Mouse (Mus musculus) embryo, embryonic 10 days (tissue): Measurements from ENCODE around the gene Arhgap19.

Experiments
- DNase-seq: peaks from one replicate; pipeline ENCODE4 v3.0.0-alpha.2; 2015; ENCODE audit warnings: low spot score

Arhgap19 gene

DNA sequence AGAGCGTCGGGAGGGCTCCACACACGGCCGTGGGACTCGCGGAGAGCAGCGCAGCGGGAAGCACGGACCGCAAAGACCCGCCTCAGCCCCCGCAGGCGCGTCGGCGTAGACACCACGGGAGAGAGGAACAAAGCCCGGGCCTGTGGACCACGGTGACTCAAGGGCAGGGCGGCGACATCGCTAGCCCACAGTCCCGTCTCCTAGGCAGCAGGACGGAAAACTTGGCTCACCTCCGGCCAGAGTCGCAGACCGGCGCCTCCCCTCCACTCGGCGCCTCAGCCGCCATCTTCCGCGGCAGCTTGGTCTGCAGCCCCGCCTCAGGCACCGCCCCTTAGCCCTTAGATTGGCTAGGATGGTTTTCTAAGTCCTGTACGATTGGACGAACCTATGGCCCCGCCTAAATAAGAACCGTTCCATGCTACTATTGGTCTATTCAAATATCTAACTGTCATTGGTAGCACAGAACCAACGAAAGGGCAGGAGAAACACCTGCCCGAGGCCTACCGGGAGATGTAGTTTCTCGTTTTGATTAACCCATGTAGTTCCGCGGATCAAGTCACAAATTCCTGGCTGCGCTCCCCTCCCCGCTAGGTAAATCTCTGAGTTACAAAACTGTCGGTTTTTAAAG, at the start of gene Arhgap19:
Gene Arhgap19 (minus strand): TSS at position 306 of the 628 bp plus-strand sequence.
- DNase-seq: peak; percentile 98

DNA sequence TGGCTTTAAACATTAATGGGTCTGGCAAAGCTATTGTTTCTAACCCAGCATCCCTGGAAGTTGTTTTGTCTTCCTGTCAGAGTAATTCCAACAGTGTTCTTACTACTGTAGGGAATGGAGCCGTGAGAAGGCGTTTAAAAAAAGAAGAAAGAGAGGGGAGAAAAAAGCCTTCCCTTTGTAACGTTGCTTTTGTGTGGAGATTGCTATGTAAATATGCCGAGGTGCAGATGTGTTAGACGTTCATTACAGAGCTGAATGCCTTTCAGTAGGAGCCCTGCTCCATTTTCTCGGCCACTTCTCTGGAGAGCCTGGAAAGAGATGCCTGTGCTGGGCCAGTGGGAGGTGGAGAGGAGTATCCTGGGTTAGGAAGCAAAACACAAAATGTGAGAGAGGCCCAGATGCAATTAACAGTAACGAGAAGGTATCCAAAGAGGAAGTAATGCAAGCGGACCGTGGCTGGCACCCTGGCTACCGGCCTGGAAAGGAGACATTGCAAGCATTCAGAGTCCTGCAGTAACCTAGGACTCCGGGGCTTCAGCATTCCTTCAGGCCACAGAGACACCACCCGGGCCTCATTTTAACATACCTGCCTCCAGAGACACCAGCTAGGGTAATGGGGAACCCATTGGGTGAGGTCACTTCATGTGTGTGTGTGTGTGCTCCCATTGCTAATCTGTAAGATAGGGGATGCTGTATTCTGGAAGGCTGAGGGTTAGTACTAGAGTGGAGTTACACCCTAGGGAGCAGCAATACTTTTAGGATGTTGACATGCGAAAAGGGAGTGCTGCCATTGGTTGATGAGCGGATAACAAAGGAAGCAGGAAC, 49.1 kb upstream of the Arhgap19 start:
- DNase-seq: peak; percentile 22

DNA sequence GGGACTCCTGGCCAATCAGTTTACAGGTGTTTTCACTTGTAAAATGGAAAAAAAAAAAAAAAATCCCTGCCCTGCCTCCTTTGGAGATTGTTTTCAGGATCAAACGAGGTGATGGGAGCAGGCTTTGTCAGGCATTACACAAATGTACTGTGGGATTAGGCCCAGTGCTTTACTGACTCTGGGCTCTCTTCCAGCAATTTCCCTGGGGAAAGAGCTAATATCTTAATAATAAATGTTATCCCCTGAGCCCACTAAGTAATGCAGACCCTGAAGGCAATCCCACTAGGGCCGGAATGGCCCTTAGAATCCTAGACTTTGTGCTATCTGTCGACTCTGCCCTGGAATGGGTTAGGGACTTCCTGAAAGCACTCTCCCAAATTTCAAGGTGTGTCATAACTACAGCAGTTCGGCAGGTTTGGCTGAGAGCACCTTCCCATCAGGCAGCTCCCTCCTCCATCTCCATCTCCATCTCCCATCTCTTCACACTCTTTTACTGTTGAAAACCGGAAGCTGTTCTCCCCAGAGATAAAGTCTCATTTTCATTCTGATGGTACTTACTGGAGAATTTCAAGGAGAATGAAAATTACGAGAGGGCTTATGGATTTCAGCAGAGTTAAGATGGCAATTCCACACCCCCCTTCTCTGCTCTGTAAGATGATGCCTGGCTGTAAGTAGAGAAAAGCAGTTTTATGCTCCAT, 48.3 kb upstream of the Arhgap19 start:
- no peak for DNase-seq

DNA sequence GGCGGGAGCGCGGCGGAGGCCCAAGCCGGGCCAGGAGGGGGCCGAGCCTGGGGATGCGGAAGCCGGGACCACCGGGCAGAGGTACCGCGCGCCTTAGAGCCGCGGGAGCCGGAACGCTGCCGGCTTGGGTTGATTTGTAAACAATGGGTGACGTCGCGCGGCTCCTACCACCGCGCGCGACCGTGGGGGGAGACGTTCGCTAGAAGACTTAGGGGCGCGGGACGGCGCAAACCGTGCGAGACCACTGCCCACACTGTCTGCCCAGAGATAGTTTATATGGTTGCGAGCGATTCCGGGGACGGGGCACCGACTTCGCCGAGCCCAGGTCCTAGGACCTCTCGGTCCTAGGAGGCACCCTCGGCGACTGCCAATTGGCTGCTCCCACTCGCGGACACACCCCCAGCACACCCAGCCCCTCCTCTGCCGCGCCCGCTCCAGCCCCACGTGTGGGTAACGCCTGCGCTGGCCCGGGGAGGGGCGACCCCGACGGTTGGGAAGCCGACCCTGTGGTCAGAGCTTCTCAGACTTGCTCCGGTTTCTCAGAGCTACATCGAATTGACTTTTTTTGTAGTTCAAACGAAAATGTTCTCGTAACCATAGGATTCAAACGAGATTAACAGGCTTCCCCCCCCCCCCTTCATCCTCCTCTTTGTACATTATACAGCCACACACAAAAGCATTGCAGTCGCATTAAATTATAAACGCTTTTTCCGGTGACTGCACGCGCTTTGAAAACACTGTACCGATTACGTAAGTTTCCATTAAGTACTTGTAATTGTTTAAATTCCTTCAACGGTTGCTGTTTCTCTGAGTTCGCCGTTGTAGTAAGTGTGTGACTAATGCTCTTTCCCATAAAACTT, 46.4 kb upstream of the Arhgap19 start, which contains the start of gene Frat2:
Gene Frat2 (minus strand): TSS at position 141 of the 860 bp plus-strand sequence.
- DNase-seq: peak; percentile 94

DNA sequence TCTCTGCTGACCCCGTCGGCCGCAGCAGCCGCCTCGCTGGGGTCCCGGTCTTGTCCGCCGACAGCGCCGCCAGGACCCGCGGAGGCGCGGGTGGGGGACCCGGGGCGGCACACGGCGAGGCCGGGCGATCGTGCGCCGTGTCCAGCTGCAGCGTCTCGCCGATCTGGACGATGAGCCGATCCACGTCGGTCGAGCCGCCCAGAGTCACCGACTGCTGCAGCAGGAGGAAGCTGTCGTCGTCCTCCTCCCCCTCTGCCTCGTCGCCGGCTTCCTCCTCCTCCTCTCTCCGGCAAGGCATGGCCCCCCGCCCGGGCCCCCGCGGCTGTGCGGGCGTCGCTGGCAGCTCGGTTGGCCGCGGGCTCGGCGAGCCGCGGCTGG, 45.8 kb upstream of the Arhgap19 start:
- peak; percentile 74 for DNase-seq

DNA sequence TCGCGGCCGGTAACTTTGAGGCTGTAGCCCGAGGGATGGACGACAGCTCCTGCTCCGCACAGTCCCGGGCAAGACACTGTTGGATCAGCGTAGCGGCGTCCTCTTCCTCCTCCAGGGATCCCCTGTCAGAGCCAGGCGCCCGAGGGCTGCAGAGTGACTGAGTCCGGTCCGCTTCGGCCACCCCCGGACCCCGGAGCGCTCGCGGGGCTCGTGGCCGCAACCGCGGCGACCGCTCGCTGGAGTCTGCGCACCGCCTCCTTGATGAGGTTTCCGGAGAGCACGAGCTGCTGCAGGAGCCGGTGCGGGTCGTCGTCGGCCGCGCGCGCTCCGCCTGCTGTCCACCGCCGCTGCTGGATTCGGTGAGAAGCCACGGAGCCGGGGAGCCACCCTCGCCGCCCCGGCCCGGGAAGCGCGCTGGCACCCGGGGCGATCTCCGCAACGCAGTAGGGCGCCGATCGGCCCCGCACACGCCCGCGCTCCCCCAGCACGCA, 45.3 kb upstream of the Arhgap19 start:
- DNase-seq: peak; percentile 60

DNA sequence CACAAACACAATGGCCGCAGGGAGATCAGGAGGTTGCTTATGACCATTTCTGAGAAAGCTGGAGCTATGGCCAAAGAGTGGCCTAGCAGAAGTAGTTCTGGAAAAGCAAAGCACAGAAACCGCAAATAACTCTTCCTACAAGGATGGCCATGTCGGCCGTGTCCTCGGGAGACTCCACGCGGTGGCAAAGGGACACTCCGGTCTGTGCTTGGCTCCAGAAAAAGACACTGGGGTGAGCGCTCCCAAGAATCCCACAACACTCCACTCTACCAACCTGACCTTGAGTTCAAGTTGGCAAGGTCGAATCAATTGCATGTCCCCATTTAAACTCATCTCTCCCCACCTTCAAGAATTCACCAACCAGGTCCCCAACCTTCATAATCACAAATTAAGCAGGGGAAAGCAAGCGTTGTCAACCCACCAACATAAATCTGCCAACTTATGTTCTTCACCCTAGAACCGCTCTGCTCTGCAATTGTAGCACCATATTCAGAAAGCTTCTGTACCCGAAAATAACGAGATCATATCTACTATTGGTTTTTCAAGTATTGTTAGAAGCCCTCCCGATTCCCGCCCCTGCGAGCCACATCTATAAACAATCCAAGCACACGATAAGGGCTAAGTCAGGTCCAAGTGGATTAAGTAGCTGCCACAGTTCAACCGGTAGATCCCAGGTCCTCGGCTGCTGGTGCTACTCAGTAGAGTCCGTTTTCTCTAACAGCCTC, 44.7 kb upstream of the Arhgap19 start:
- peak; percentile 50 for DNase-seq

DNA sequence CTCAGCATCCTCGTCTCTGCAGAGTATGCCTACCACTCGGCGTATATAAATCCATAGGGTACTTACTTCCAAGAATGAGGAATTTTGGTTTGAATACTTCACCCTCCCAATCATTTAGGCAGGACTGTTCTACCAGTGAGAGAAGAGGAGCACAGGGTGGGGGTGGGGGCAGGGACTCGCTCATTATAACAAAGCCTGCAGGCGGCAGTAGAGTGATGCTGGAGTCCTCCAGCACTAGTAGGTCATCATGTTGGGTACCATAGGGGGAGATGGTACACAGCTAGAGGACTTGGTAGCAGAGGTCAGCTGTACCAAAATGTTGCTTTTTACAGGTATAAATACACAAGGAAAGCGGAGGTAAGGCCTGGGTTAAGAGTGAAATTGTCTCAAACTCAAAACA, 42.5 kb upstream of the Arhgap19 start:
- no peak for DNase-seq

DNA sequence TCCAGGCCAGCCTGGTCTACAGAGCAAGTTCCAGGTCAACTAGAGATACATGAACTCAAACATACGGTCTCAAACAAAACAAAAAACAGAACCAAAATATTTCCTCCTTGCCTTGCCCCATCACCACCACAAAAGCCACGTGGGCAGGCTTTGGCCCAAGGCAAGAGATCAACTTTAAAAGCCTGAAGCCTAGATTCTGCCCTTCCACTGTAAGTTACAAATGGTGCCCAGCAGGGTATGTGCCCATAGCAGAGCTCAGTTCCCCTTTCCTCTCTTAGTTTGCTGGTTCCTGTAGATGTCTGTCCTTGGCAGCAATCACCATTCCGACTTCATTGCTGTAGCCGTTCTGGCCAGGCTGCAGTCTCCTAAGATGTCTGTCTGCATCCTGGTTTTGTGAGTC, 40.9 kb upstream of the Arhgap19 start:
- no peak for DNase-seq

DNA sequence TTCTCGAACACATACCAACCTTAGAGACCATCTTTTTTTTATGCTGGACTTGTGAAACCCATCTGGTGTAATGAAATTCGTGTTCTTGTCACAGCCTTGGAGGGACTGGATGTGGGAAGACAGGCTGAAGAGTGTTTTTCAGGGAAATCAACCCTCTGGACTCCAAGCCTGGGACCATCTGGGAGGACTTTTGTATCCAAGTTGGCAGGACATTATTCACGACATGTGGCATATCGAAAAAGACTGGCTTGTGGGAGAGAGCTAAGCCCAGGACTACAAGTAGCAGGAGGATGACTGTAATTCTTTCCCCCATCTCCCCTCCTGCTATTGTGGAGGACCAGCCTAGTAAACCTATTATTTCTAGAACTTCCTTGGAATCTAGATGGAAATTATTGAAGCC, 40.3 kb upstream of the Arhgap19 start:
- no peak for DNase-seq

DNA sequence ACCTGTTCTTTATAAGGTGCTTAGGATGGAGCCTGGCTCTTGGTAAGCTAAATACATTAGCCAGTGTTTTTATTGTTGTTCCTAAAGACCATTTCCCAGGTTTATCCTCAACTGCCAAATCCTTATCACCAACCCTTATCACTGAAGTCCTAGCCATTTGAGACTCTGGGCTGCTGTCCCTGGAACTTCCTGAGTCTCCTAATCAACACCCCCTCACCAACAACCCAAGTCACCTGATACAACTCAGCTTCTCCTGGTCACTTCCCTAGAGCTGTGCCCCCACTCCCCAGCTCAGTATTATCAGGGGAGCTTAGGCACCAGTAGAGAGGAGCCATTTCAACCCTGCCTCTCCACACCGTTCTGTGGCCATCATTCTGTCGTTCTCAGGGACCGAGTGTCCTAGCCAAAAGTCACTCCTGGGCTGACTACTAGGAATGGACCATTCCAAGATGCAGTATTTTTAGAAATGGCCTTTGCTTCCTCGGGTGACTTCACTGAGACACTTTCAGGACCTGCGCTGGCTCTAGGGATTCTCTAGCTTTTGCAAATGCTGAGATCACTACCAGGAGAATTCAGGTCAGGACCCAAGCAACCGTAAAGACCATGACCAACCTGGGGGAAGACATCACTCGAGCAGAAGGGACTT, 39.4 kb upstream of the Arhgap19 start:
- DNase-seq: no peak

DNA sequence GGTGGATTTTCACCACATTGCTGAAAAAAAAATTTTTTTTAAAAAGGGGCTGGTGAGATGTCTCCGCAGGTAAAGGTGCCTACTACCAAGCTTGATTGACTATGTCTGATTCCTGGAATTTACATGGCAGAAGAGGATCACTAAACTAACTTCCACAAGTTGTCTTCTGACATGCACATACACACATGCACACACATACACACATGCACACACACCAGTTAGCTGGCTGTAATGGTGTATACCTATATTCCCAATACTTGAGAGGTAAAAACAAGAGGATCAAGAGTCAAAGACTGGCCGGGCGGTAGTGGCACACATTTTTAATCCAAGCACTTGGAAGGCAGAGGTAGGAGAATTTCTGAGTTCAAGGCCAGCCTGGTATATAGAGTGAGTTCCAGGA, 37.8 kb upstream of the Arhgap19 start:
- DNase-seq: no peak

DNA sequence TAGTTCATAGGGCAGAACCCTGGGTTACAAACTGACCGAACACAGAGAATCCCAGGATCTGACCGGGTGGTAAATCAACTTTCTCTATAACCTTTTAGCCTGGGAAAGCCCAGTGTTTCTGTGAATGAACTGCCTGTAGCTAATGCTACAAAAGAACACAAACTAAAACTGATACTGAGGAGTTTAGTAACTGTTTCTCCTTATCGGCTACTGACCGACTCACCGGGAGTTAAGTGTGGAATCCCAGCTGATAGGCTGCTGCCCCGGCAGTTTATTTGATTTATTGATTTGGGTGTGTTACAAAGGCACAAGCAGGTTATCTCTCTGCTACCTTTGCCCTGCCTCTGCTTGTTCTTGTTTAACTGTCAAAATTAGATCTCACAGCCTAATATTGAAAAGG, 37.0 kb upstream of the Arhgap19 start:
- DNase-seq: no peak

DNA sequence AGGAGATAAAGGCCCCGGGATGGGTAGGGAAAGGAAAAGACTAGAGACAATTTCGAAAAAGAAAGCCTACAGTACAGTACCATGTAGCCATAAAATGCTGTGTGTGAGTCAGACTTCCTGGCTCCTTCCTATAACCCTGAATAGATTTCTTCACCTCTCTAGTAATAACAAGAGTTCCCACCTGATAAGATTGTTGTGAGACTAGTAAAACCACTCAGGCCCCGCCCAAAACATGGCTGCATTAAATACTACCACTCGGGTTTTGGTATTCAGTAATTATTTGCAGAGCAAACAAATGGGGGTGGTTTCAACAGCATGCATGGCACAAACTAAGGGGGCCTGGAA, 36.0 kb upstream of the Arhgap19 start:
- no peak for DNase-seq

DNA sequence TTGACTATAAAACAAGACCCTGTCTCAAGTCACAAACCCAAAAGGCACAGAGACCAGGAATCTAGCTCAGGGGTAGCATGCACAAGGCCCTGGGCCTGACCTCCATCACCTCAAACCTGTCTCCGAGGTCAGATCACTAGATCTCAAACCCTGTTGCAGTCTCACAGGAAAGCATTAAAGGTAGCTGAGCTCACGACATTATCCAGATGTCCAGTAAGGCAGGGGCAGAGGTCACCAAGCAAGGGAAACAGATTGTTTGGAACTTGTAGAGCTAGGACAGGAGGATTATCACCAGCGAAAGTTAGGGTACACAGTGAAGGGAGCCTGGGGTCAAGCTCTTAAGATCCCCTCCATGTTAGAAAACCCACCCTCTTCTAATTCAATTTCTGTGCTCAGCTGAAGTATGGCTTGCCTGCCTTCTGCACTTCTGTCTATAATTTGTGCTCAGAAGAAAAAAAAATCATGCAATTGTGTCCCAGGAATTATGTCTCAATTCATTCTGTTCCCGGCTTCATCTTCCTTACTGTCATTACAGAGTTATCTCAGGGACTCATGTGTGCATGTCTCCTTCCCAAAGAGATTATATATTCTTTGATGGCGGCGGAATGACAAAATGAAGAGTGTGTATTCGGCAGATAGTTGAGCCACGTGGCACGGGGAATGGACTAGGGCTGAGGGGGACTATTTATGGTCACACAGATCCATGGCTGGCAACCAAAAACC, 35.5 kb upstream of the Arhgap19 start:
- peak; percentile 48 for DNase-seq

DNA sequence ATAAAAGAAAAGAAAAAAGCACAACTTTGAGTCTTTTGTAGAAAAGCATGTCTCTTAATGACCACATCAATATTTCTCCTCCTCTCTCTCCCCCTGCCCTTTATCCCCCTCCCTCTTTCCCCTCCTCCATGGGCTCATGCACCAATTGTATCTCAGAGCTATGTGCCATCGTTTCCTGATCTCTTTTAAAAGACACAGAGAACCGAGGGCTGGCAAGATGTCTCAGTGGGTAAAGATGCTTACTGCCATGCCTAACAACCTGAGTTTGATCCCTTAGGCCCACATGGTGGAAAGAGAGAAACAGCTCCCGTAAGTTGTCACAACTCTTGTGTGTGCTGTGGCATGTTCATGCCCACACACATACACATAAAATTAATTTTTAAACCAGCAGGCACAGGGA, 34.9 kb upstream of the Arhgap19 start:
- DNase-seq: no peak

DNA sequence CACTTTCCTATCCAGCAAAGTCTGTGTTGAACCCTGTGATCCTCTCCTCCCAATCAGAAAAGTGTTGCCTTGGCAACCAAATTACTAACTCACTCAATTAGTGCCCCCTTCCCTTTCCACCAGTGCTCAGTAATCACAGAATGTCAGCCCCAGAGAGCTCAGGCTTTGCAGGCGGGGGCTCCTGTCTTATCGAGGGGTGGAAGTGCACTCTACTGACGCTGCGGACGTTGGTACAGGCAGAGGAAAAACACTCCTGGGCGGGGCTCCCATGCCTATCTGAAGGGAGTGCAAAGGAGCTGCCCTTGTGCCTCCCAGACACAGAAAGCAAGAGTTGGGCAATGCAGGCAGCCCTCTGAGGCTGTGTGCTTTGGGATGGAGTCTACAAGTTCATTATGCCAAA, 34.0 kb upstream of the Arhgap19 start:
- DNase-seq: peak; percentile 65

DNA sequence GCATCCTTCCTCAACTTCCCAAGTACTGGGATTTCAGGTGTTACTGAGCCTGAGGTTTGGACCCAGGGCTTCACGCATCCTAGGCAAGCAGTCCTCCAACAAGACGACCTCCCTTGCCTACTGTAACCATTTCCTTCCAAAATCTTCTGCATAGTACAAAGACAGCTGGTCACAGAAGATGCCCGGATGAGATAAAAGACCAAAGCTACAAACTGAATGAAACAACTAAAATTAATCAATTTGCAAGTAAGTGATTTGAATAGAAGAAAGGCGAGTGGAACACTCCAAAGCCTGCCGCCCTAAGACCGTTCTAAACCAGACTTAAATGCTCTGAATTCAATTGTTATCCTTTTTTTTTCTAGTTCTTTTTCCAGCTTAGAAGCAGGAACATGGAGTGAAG, 33.6 kb upstream of the Arhgap19 start:
- DNase-seq: no peak

DNA sequence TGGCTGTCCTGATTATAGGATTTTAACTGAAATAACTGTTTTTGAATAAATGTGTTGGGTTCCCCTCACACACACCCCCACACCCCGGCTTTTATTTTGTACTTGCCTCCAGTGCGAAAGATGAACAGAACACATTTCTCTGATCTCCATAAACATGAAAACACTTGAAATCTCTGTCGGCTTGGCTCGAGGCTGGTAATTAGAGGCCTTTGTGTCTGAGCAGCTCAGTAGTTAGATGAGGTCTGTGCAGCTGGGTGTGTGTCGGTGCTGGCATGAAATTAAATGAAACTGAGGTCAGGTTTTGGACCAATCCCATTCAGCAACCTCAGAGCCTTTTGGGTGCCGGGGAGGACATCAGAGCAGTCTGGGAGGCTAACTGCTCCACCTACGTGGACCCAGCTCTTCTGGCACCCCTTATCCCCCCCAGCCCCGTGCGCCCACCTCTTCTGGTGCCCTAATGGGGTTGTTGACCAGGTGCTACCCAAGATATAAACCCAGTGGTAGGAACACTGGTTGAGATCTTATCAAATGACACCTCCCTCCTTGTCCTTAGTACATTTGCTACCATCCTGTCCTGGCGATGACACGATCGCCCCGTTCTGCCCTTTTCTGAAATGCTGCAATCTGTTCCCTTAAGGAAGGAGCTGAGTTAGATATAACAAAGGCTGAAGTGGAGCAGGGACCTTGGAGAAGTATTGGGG, 30.8 kb upstream of the Arhgap19 start:
- DNase-seq: no peak
